Mouse (Mus musculus) myocyte (in vitro differentiated cells): Measurements from ENCODE around the gene Plvap. TPM values are rescaled to one million over a fixed set of nuclear protein-coding genes. Genes with fewer than 3 reads are reported as not detected.

Experiments
- H3K27me3 ChIP-seq: one replicate; pipeline ENCODE4 v1.6.1; 2011; ENCODE audit not compliant: control insufficient read depth, insufficient read depth, insufficient read length
- H3K36me3 ChIP-seq: one replicate; pipeline ENCODE4 v1.6.1; 2011; ENCODE audit not compliant: control insufficient read depth, insufficient read depth
- H3K4me2 ChIP-seq: one replicate; pipeline ENCODE4 v1.6.1; 2011; ENCODE audit warnings: low read depth, control low read depth
- H3K4me3 ChIP-seq: one replicate; pipeline ENCODE4 v1.5.1; 2011; ENCODE audit warnings: mild to moderate bottlenecking, control low read depth, moderate library complexity
- H3K79me2 ChIP-seq: one replicate; pipeline ENCODE4 v1.6.1; 2011; ENCODE audit not compliant: control insufficient read depth, insufficient read depth
- H3ac ChIP-seq: one replicate; pipeline ENCODE4 v1.6.1; 2011; ENCODE audit not compliant: control insufficient read depth, insufficient read length
- CEBPB ChIP-seq: IDR thresholded peaks from 2 replicates; pipeline ENCODE4 v1.6.1; 2011; ENCODE audit warnings: mild to moderate bottlenecking, moderate library complexity; ENCODE audit not compliant: poor library complexity, insufficient read depth, severe bottlenecking
- E2F4 ChIP-seq: IDR thresholded peaks from one replicate; pipeline ENCODE4 v1.6.1; 2011; ENCODE audit warnings: mild to moderate bottlenecking, control low read depth, moderate library complexity; ENCODE audit not compliant: insufficient read depth
- MAX ChIP-seq: IDR thresholded peaks from one replicate; pipeline ENCODE4 v1.6.1; 2011; ENCODE audit warnings: low read depth, mild to moderate bottlenecking, control low read depth
- MYOD1 ChIP-seq, 3 experiments: IDR thresholded peaks; one replicate each; pipeline ENCODE4 v1.6.1; 2011; ENCODE audit warnings: control low read depth in 2 of 3, low read depth in 2 of 3, mild to moderate bottlenecking in 2 of 3, moderate library complexity in 1 of 3; ENCODE audit not compliant: insufficient read length in 2 of 3, control insufficient read depth in 1 of 3
- MYOG ChIP-seq, 3 experiments: IDR thresholded peaks; one replicate each; pipeline ENCODE4 v1.6.1; 2011; ENCODE audit warnings: control low read depth in 2 of 3, low read depth in 2 of 3, mild to moderate bottlenecking in 2 of 3; ENCODE audit not compliant: insufficient read length in 2 of 3, control insufficient read depth in 1 of 3, insufficient read depth in 1 of 3
- POLR2A ChIP-seq: IDR thresholded peaks from one replicate; pipeline ENCODE4 v1.6.1; 2011; ENCODE audit warnings: low read depth, mild to moderate bottlenecking, control low read depth, moderate library complexity; ENCODE audit not compliant: insufficient read length
- POLR2AphosphoS2 ChIP-seq: IDR thresholded peaks from one replicate; pipeline ENCODE4 v1.6.1; 2011; ENCODE audit warnings: low read depth, control low read depth; ENCODE audit not compliant: insufficient read length
- REST ChIP-seq: IDR thresholded peaks from one replicate; pipeline ENCODE4 v1.6.1; 2011; ENCODE audit warnings: mild to moderate bottlenecking, control low read depth, moderate library complexity; ENCODE audit not compliant: insufficient read depth, insufficient read length
- SRF ChIP-seq: IDR thresholded peaks from one replicate; pipeline ENCODE4 v1.6.1; 2011; ENCODE audit warnings: low read depth; ENCODE audit not compliant: control insufficient read depth, insufficient read length
- TCF12 ChIP-seq: IDR thresholded peaks from one replicate; pipeline ENCODE4 v1.6.1; 2011; ENCODE audit warnings: mild to moderate bottlenecking, control low read depth; ENCODE audit not compliant: poor library complexity, insufficient read depth, severe bottlenecking
- TCF3 ChIP-seq: IDR thresholded peaks from one replicate; pipeline ENCODE4 v1.6.1; 2011; ENCODE audit warnings: low read depth, control low read depth; ENCODE audit not compliant: insufficient read length
- USF1 ChIP-seq: IDR thresholded peaks from one replicate; pipeline ENCODE4 v1.6.1; 2011; ENCODE audit warnings: low read depth, mild to moderate bottlenecking, control low read depth, moderate library complexity
- polyA plus RNA-seq: library from polyadenylated mRNA; unstranded; fragments of >200 nt; fragmentation: generic; extraction: Trizol; gene quantifications from one replicate; pipeline ENCODE4 v1.2.1, GENCODE M21; 2012; ENCODE audit warnings: missing spikeins

Gene Plvap
- polyA plus RNA-seq, 1 experiment = 0.18 TPM

- Histone ChIP-seq H3K4me3 (no peak overlapping the region), H3ac (no peak overlapping the region), H3K36me3 (no peaks in the 10 kb centered on the region), H3K27me3 (no peaks in the 10 kb centered on the region), H3K79me2 (no peaks in the 10 kb centered on the region), H3K4me2 (peak overlapping the region; percentile 62)
- TF ChIP-seq MAX (no peak), MYOD1 (IDR thresholded peaks at IDR 0.05; ENCODE audit: control insufficient read depth in 1 of 3, insufficient read length in 2 of 3, low read depth in 2 of 3) (no peak), MYOG (IDR thresholded peaks at IDR 0.05; ENCODE audit: control insufficient read depth in 1 of 3, insufficient read depth in 1 of 3, insufficient read length in 2 of 3, low read depth in 2 of 3) (no peak), POLR2AphosphoS2 (no peak), USF1 (no peak), REST (no peak), E2F4 (no peak), POLR2A (no peak), CEBPB (no peak), TCF12 (no peak), SRF (no peak), TCF3 (no peak)
These were observed 15.7 kb downstream of the Plvap start for GRCm38 (mm10) chr8:71495811-71496210.

DNA sequence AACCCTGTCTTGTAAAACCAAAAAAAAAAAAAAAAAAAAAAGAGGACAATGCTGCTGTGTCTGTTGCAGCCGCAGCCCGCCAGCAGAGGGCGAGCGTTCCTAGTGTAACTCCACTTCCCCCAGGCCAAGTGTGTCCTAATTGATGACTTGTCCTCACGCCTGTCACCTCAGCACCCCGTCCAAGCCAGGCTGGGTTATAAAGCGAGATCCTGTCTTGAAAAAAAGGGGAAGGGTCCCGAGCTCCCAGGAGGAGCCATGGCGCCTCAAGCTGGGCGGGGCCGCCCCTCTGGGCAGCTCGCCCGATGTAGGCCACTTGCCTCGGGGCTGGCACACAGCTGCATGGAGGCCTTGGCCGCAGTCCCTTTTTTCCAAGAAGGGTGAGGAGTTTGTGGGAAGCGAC is 16.5 kb downstream of the Plvap start:
- Histone ChIP-seq H3K27me3 (no peaks in the 10 kb centered on the region), H3K79me2 (no peaks in the 10 kb centered on the region), H3K36me3 (no peaks in the 10 kb centered on the region), H3K4me3 (no peak overlapping the region), H3K4me2 (peak overlapping the region; percentile 62), H3ac (no peak overlapping the region)
- TF ChIP-seq SRF (no peak), USF1 (no peak), MYOD1 (IDR thresholded peaks at IDR 0.05; ENCODE audit: control insufficient read depth in 1 of 3, insufficient read length in 2 of 3, low read depth in 2 of 3) (peak in 2 of 3 experiments; percentile 46 to 51), MYOG (IDR thresholded peaks at IDR 0.05; ENCODE audit: control insufficient read depth in 1 of 3, insufficient read depth in 1 of 3, insufficient read length in 2 of 3, low read depth in 2 of 3) (peak in 2 of 3 experiments; percentile 33 to 76)

DNA sequence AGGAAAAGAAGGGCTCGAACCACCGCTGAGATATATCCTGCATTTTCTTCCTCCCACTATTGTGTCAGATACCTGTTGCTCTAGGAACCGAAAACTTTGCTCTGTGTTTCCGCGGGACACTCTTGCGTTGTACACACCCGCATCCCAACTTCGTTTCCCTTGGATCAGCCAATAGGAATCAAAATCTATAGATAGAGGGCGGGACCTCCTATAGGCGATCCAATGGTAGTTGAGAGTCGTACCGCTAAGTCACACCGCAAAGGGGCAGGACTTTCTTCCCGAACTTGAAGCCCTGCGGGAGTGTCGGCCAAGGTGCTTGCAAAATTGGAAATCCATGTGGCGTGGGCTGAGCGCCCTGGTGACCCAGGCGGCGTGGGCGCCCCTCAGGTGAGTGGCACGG is 23.1 kb downstream of the Plvap start:
- no peak for TF ChIP-seq TCF3
- TF ChIP-seq TCF12 = no peak
- TF ChIP-seq POLR2AphosphoS2 = peak; percentile 80
- peak; percentile 61 for TF ChIP-seq POLR2A
- Histone ChIP-seq H3K36me3 (no peaks in the 10 kb centered on the region), H3K27me3 (no peaks in the 10 kb centered on the region), H3K4me2 (peak overlapping the region; percentile 81), H3K79me2 (no peaks in the 10 kb centered on the region), H3K4me3 (peak overlapping the region; percentile 47), H3ac (peak overlapping the region; percentile 67)

- TF ChIP-seq POLR2AphosphoS2 (peak; percentile 35), POLR2A (peak; percentile 52), E2F4 (no peak)
- no peaks in the 10 kb centered on the region for H3K36me3 ChIP-seq
- H3K4me2 ChIP-seq = peak within 1 kb of the TSS; percentile 81
- no peaks in the 10 kb centered on the region for H3K79me2 ChIP-seq
- H3ac ChIP-seq = peak within 1 kb of the TSS; percentile 67
- peak within 1 kb of the TSS; percentile 47 for H3K4me3 ChIP-seq
- no peaks in the 10 kb centered on the region for H3K27me3 ChIP-seq
These were observed 23.7 kb downstream of the Plvap start, which contains the start of gene Gtpbp3 for GRCm38 (mm10) chr8:71487691-71488445. Gtpbp3 (plus strand) TSS chr8:71488103.

DNA sequence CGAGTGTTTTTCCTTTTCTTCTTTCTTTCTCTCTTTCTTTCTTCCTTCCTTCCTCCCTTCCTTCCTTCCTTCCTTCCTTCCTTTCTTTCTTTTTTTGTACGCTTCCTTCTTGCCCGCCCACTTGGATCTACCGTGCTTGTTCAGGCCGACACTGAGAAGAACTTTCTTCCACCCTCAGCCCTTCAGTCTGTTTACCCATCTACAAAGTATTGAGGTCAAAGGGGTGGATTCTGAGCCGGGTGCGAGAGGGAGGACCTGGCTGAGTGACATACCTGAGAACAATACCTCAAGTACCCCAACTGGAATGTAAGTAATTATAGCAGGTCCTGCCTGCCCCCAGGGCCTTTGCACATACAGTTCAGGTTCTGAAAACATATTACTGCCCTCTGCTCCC is 25.4 kb downstream of the Plvap start:
- Histone ChIP-seq H3K4me2 (peak overlapping the region; percentile 56), H3K27me3 (no peaks in the 10 kb centered on the region), H3K4me3 (peak overlapping the region; percentile 47), H3K79me2 (no peaks in the 10 kb centered on the region), H3ac (peak overlapping the region; percentile 12), H3K36me3 (no peaks in the 10 kb centered on the region)
- no peak for TF ChIP-seq TCF12
- TF ChIP-seq E2F4 = no peak
- no peak for TF ChIP-seq MYOG (IDR thresholded peaks at IDR 0.05; ENCODE audit: control insufficient read depth in 1 of 3, insufficient read depth in 1 of 3, insufficient read length in 2 of 3, low read depth in 2 of 3)
- TF ChIP-seq USF1 = no peak
- TF ChIP-seq MYOD1 (IDR thresholded peaks at IDR 0.05; ENCODE audit: control insufficient read depth in 1 of 3, insufficient read length in 2 of 3, low read depth in 2 of 3) = no peak
- TF ChIP-seq CEBPB = no peak
- TF ChIP-seq POLR2A = no peak
- TF ChIP-seq MAX = no peak
